Mouse (Mus musculus) brain, embryonic 14.5 days (tissue): Measurements from ENCODE around the gene Smim12.

ENCODE experiments used
- CTCF ChIP-seq: fragments of 200-500 bp; IDR thresholded peaks from 2 replicates; pipeline ENCODE4 v1.5.1; 2012; ENCODE audit warnings: inconsistent platforms, mild to moderate bottlenecking, moderate library complexity, borderline replicate concordance; ENCODE audit not compliant: insufficient read depth, insufficient read length; ENCODE audit errors: extremely low read depth
- POLR2A ChIP-seq: fragments of 200-500 bp; IDR thresholded peaks from 2 replicates; pipeline ENCODE4 v1.6.1; 2012; ENCODE audit warnings: mild to moderate bottlenecking, inconsistent platforms, borderline replicate concordance; ENCODE audit not compliant: poor library complexity, insufficient read depth, insufficient read length, severe bottlenecking; ENCODE audit errors: extremely low read depth

DNA sequence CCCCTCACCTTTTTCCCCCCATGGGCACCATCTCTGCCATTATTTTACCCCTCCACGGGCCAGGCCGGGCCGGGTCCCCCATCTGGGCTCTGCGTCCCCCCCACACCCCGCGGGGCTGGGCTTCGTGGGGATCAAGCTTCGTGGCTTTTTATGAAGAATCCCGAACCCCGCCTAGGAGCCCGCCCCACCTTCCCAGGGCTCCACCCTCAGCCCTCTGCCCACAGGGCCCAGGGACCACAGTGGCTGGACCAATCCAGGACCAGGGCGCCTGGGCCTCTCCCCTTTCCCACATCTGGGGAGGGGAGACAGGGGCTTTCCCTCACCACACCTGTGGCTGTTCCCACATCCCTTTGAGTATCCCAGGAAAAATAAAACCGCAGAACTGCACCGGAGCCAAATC lies 7.0 kb upstream of the Smim12 start:
- TF ChIP-seq POLR2A (no peak), CTCF (no peak)
